Comparison of ENCODE assay signal across 10 mouse cellular contexts in genomic region chr15:94342365-94342764, GRCm38 (mm10).
A peak's percentile ranks its signal among the peaks of the same experiment; 100 is the strongest.
DNase-seq lines count a peak whose midpoint lies in the region; ATAC-seq lines count a peak whose summit lies in the region.
"Had no signal": no experiment of that assay in that cellular context is flagged by ENCODE, and none has a peak within 500 bp of the region (broad histone marks: within the 10 kb centered on the region; RNA-seq: fewer than 3 reads in every experiment).

No protein-coding gene starts in this region.

- H3K36me3 ChIP-seq in hindbrain, embryonic 11.5 days (ENCODE audit: control insufficient read depth, insufficient read depth, low read length) = no peaks in the 10 kb centered on the region
- H3K36me3 ChIP-seq in hindbrain, embryonic 12.5 days = peaks cover 8% of the 10 kb centered on the region; the same call in 1 of the 2 replicates

- H3K27me3 ChIP-seq in hindbrain, embryonic 11.5 days (ENCODE audit: control insufficient read depth, insufficient read depth, low read length) = no peaks in the 10 kb centered on the region
- H3K27me3 ChIP-seq in hindbrain, embryonic 12.5 days = no peaks in the 10 kb centered on the region
- H3K27me3 ChIP-seq: embryonic facial prominence, embryonic 12.5 days; neural tube, embryonic 13.5 days had no signal

- H3K4me3 ChIP-seq in hindbrain, embryonic 11.5 days (ENCODE audit: low read depth, low read length) = no peak overlapping the region
- H3K4me3 ChIP-seq in hindbrain, embryonic 12.5 days = no peak overlapping the region
- H3K4me3 ChIP-seq: embryonic facial prominence, embryonic 12.5 days; neural tube, embryonic 13.5 days had no signal

- intact Hi-C loops in heart, postnatal 36 days (cut with DNase I) = loop anchor here (1.0 kb wide), 1 partner anchor 178 kb away; no protein-coding TSS in a partner anchor
- intact Hi-C loops in left cerebral cortex, postnatal 10 days (cut with DNase I) = loop anchor here (5.0 kb wide), 1 partner anchor 175 kb away; no protein-coding TSS in a partner anchor

- H3K9ac ChIP-seq in hindbrain, embryonic 11.5 days (ENCODE audit: low read depth, low read length) = no peak overlapping the region
- no peak overlapping the region for H3K9ac ChIP-seq in hindbrain, embryonic 12.5 days
- H3K9ac ChIP-seq: embryonic facial prominence, embryonic 12.5 days; neural tube, embryonic 13.5 days had no signal

- peak; percentile 77 for DNase-seq in hindbrain, embryonic 11.5 days (ENCODE audit: low spot score)
- peak; percentile 70 to 92 for DNase-seq in adrenal gland, adult (ENCODE audit: inconsistent age in 2 of 2, low spot score in 1 of 2)
- peak; percentile 39 for DNase-seq in embryo, embryonic 11.5 days (ENCODE audit: low read depth, low spot score)
- DNase-seq in heart, postnatal 36 days = peak; percentile 63 to 80
- peak; percentile 55 to 71 for DNase-seq in left cerebral cortex, postnatal 10 days (ENCODE audit: extremely low spot score in 1 of 2, low spot score in 2 of 2)
- DNase-seq in ovary, postnatal 14 days (ENCODE audit: low spot score) = peak; percentile 57
- DNase-seq in thymus, postnatal 0 days (ENCODE audit: low spot score) = peak; percentile 30

- no peak overlapping the region for H3K27ac ChIP-seq in hindbrain, embryonic 11.5 days (ENCODE audit: low read depth, low read length)
- no peak overlapping the region for H3K27ac ChIP-seq in hindbrain, embryonic 12.5 days
- H3K27ac ChIP-seq: embryonic facial prominence, embryonic 12.5 days; neural tube, embryonic 13.5 days had no signal

- H3K4me2 ChIP-seq in hindbrain, embryonic 11.5 days (replicated peaks; ENCODE audit: low read depth, low read length) = no peak overlapping the region
- no peak overlapping the region for H3K4me2 ChIP-seq in hindbrain, embryonic 12.5 days (replicated peaks)
- H3K4me2 ChIP-seq: embryonic facial prominence, embryonic 12.5 days; neural tube, embryonic 13.5 days had no signal

- ATAC-seq in hindbrain, embryonic 11.5 days (ENCODE audit: low FRiP score) = no peak
- no peak for ATAC-seq in hindbrain, embryonic 12.5 days (ENCODE audit: low FRiP score)

- no peaks in the 10 kb centered on the region for H3K4me1 ChIP-seq in hindbrain, embryonic 11.5 days (replicated peaks; ENCODE audit: control insufficient read depth, insufficient read depth, low read length)
- no peaks in the 10 kb centered on the region for H3K4me1 ChIP-seq in hindbrain, embryonic 12.5 days
- H3K4me1 ChIP-seq: neural tube, embryonic 13.5 days had no signal

- H3K9me3 ChIP-seq in hindbrain, embryonic 11.5 days (ENCODE audit: control insufficient read depth, low read length) = no peaks in the 10 kb centered on the region
- 0 out of 2 replicates have a peak, but pooled peaks cover 3% of the 10 kb centered on the region for H3K9me3 ChIP-seq in hindbrain, embryonic 12.5 days (replicated peaks)

- 69% methylated on average over 10 of the region's 10 CpGs for WGBS in hindbrain, embryonic 11.5 days
- 66% methylated on average over 10 of the region's 10 CpGs for WGBS in hindbrain, embryonic 12.5 days

Comparison
In these comparisons a context has a peak if more than half of its experiments do, and no peak if none do; other contexts are left out.
1. DNase-seq: peak in every context shown above with its lines; median percentile 81 in adrenal gland, adult; 77 in hindbrain, embryonic 11.5 days; 72 in heart, postnatal 36 days; 63 in left cerebral cortex, postnatal 10 days; 57 in ovary, postnatal 14 days; 39 in embryo, embryonic 11.5 days; 30 in thymus, postnatal 0 days.